Mouse (Mus musculus): Measurements from ENCODE around the gene Skap2. TPM values are rescaled to one million over a fixed set of nuclear protein-coding genes. Genes with fewer than 3 reads are reported as not detected.

Skap2 gene
- polyA plus RNA-seq, 1 experiment from 2014 or later, result 30.9 TPM

DNA sequence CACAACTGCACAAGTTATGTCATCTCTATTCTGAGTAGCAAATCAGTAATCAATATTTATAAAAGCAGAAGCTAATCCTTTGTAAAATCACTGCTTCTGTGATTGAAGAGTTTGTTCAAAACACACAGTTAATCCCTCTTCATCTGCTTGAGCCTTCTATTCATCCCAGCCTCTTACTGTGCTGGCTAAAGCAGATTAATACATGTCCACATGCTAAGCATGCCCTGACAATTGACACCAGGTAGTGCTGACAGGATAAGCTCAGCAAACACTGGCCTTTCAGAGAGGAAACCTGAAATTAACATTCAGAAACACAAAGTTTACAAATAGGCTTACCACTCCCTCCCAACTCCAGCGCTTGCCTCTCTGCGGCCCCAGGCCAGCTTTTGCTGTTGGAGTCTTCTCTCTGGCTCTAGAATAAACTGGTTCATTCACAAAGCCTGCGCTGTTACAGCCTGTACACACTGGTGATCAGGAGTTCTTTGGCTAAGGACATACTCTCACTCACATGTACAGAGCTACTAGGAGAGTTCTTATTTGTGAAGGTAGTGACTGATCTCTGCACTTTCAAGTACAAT lies 79.2 kb downstream of the Skap2 start:
- no peak overlapping the region for H3K27ac ChIP-seq (ENCODE audit: low read depth, low read length)
- H3K4me3 ChIP-seq (ENCODE audit: low read depth, low read length), result no peak overlapping the region
- no peak for DNase-seq (ENCODE audit: low spot score)
- H3K4me1 ChIP-seq (replicated peaks; ENCODE audit: control insufficient read depth, insufficient read depth, low read length), result no peaks in the 10 kb centered on the region
- WGBS, result 76% methylated on average over 3 of the region's 3 CpGs
- H3K9ac ChIP-seq (ENCODE audit: low read depth, low read length), result no peak overlapping the region
- no peak for ATAC-seq (ENCODE audit: low FRiP score)
- no peak overlapping the region for H3K4me2 ChIP-seq (replicated peaks; ENCODE audit: low read depth, low read length)
- H3K27me3 ChIP-seq (ENCODE audit: control insufficient read depth, insufficient read depth, low read length), result no peaks in the 10 kb centered on the region
- H3K36me3 ChIP-seq (ENCODE audit: control insufficient read depth, insufficient read depth, low read length), result no peaks in the 10 kb centered on the region
- no peaks in the 10 kb centered on the region for H3K9me3 ChIP-seq (ENCODE audit: control insufficient read depth, low read length)

DNA sequence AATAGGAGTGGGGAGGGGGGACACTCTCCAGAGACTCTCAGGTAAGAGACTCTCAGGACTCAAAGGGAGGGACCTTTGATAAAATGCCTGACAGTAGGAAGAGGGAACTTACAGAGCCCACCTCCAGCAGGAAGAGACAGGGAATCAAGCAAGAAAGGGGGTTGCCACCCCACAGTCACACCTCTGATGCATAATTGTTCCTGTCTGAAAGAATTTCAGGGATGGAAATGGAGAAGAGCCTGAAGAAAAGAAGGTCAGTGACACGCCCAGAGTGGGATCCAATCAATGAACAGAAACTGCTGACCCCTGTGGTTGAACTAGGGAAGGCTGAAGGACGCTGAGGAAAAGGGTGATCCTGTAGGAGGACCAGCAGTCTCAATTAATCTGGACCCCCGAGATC lies 85.2 kb downstream of the Skap2 start:
- H3K4me3 ChIP-seq (ENCODE audit: low read depth, low read length), result no peak overlapping the region
- no peak overlapping the region for H3K4me2 ChIP-seq (replicated peaks; ENCODE audit: low read depth, low read length)
- 56% methylated on average over 3 of the region's 3 CpGs for WGBS
- H3K36me3 ChIP-seq (ENCODE audit: control insufficient read depth, insufficient read depth, low read length), result no peaks in the 10 kb centered on the region
- H3K9ac ChIP-seq (ENCODE audit: low read depth, low read length), result no peak overlapping the region
- no peak overlapping the region for H3K27ac ChIP-seq (ENCODE audit: low read depth, low read length)
- H3K9me3 ChIP-seq (ENCODE audit: control insufficient read depth, low read length), result no peaks in the 10 kb centered on the region
- H3K4me1 ChIP-seq (replicated peaks; ENCODE audit: control insufficient read depth, insufficient read depth, low read length), result no peaks in the 10 kb centered on the region
- ATAC-seq (ENCODE audit: low FRiP score) (no peak), DNase-seq (ENCODE audit: low spot score) (no peak)
- no peaks in the 10 kb centered on the region for H3K27me3 ChIP-seq (ENCODE audit: control insufficient read depth, insufficient read depth, low read length)

DNA sequence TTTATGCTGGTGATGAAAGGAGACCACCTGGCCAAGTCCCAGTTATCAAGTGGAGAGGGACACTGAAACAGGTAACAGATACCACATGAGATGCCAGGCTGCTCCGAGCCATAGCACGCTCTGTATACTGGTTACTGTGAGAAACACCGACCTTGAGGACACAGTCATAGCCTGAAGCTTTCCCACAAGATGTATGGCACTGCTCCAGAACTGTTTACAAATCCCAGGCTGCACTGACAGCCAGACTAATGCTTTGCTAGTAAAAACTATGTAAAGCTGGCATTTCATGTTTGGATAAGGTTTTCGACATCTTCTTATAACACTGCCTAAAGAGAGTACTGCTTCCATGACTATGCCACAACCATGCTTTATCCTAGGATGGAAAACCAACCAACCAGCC lies 90.5 kb downstream of the Skap2 start:
- Histone ChIP-seq H3K9me3 (ENCODE audit: control insufficient read depth, low read length) (no peaks in the 10 kb centered on the region), H3K4me2 (replicated peaks; ENCODE audit: low read depth, low read length) (no peak overlapping the region), H3K4me3 (ENCODE audit: low read depth, low read length) (no peak overlapping the region), H3K27me3 (ENCODE audit: control insufficient read depth, insufficient read depth, low read length) (no peaks in the 10 kb centered on the region), H3K36me3 (ENCODE audit: control insufficient read depth, insufficient read depth, low read length) (no peaks in the 10 kb centered on the region), H3K4me1 (replicated peaks; ENCODE audit: control insufficient read depth, insufficient read depth, low read length) (no peaks in the 10 kb centered on the region), H3K9ac (ENCODE audit: low read depth, low read length) (no peak overlapping the region), H3K27ac (ENCODE audit: low read depth, low read length) (no peak overlapping the region)
- DNase-seq (ENCODE audit: low spot score), result no peak
- ATAC-seq (ENCODE audit: low FRiP score), result no peak
- 88% methylated on average over 4 of the region's 4 CpGs for WGBS

DNA sequence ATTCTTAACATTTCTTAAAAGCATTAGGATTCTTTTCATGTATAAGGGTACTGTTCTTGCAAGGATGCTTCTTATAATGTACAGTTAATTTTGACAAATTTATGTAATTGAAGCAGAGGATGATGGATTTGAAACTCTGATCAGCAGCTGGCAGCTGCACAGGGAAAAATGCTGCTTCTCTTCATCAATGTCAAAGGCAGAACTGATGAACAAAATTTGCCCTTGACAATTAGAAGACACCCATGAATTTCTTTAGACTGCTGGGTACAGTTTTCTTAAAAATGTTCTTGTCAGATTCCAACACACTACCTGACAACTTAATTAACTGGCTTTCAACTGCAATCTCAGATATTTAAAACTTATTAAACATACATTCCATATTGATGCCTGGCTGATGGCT lies 103.9 kb downstream of the Skap2 start:
- Histone ChIP-seq H3K9me3 (ENCODE audit: control insufficient read depth, low read length) (no peaks in the 10 kb centered on the region), H3K27me3 (ENCODE audit: control insufficient read depth, insufficient read depth, low read length) (no peaks in the 10 kb centered on the region), H3K4me2 (replicated peaks; ENCODE audit: low read depth, low read length) (no peak overlapping the region), H3K4me1 (replicated peaks; ENCODE audit: control insufficient read depth, insufficient read depth, low read length) (no peaks in the 10 kb centered on the region), H3K4me3 (ENCODE audit: low read depth, low read length) (no peak overlapping the region), H3K27ac (ENCODE audit: low read depth, low read length) (no peak overlapping the region), H3K36me3 (ENCODE audit: control insufficient read depth, insufficient read depth, low read length) (no peaks in the 10 kb centered on the region), H3K9ac (ENCODE audit: low read depth, low read length) (no peak overlapping the region)
- ATAC-seq (ENCODE audit: low FRiP score) (no peak), DNase-seq (ENCODE audit: low spot score) (no peak)

DNA sequence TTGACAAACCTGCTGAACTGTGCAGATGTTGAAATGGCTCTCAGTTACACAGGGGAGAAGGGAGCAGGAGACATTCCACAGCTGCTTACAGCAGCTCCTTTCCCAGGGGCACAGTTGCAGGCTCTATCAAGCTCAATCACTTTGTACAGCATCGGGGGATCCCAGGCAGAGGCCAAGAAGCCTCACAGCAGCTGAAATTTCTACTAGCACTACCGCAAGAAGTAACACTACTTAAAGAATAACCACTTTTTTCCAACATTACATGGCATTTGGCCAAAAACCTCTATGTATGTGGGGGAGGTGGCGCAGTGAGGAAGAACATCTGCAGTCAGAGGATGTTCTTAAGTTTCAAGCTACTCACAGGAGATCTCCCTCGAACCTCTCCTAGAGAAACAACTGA lies 106.7 kb downstream of the Skap2 start:
- Histone ChIP-seq H3K36me3 (ENCODE audit: control insufficient read depth, insufficient read depth, low read length) (no peaks in the 10 kb centered on the region), H3K9ac (ENCODE audit: low read depth, low read length) (no peak overlapping the region), H3K27ac (ENCODE audit: low read depth, low read length) (no peak overlapping the region), H3K4me3 (ENCODE audit: low read depth, low read length) (no peak overlapping the region), H3K4me2 (replicated peaks; ENCODE audit: low read depth, low read length) (no peak overlapping the region), H3K9me3 (ENCODE audit: control insufficient read depth, low read length) (no peaks in the 10 kb centered on the region), H3K4me1 (replicated peaks; ENCODE audit: control insufficient read depth, insufficient read depth, low read length) (no peaks in the 10 kb centered on the region), H3K27me3 (ENCODE audit: control insufficient read depth, insufficient read depth, low read length) (no peaks in the 10 kb centered on the region)
- DNase-seq (ENCODE audit: low spot score) (peak; percentile 10), ATAC-seq (ENCODE audit: low FRiP score) (no peak)
- 70% methylated on average over 4 of the region's 4 CpGs for WGBS

DNA sequence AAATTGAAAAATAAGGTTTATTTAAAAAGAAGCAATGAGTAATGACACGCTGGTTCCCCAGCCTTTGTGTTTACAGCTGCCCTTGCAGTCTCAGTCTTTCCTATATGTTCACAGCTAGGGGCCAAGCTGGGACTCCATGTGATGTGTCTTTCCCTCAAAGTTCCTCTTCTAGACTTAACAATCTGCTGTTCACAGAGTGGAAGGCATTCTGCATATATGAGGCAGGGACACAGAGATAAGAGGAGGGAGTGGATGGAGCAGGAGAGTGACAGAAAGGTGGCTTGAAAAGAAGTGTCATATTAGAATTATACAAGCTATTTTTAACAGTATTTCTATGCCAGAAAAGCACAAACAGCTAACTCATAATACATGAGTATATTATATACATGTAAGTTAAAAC lies 110.8 kb downstream of the Skap2 start:
- Histone ChIP-seq H3K27ac (ENCODE audit: low read depth, low read length) (no peak overlapping the region), H3K9me3 (ENCODE audit: control insufficient read depth, low read length) (no peaks in the 10 kb centered on the region), H3K27me3 (ENCODE audit: control insufficient read depth, insufficient read depth, low read length) (no peaks in the 10 kb centered on the region), H3K36me3 (ENCODE audit: control insufficient read depth, insufficient read depth, low read length) (no peaks in the 10 kb centered on the region), H3K4me1 (replicated peaks; ENCODE audit: control insufficient read depth, insufficient read depth, low read length) (no peaks in the 10 kb centered on the region), H3K4me2 (replicated peaks; ENCODE audit: low read depth, low read length) (no peak overlapping the region), H3K9ac (ENCODE audit: low read depth, low read length) (no peak overlapping the region), H3K4me3 (ENCODE audit: low read depth, low read length) (no peak overlapping the region)
- DNase-seq (ENCODE audit: low spot score) (no peak), ATAC-seq (ENCODE audit: low FRiP score) (no peak)
- WGBS, result 75% methylated on average over 1 of the region's 1 CpGs

DNA sequence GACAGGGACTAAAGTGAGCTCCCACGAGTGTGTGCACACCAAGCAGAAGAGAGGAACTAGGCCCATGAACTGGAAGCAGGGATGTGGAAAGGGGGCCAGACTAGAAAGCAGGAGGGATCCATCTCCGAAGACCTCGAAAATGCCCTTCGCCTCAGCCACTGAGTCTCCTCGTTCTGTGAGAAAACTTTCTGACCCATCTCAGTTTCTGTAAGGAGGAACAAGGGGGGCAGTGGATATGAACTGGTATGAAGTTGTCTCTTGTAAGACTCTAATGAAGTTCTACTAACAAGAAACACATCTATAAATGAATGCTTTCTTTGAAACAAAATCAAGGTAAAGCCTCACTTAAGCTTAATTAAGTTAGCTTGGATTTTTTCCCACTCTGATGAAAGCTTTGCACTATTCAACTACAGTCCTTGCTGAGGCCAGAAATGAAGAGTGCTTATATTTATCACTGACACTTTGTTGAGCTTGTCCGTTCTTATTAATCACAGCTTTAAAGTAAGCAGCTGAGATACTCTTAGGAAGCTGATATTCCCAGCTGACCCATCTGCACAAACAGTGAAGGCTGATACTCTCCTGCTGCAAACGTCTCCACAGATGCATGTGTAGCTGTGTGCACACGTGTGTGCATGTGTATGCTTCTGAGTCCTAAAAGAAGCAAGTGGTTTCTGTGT lies 113.9 kb downstream of the Skap2 start:
- Histone ChIP-seq H3K27me3 (ENCODE audit: control insufficient read depth, insufficient read depth, low read length) (no peaks in the 10 kb centered on the region), H3K9me3 (ENCODE audit: control insufficient read depth, low read length) (no peaks in the 10 kb centered on the region)

DNA sequence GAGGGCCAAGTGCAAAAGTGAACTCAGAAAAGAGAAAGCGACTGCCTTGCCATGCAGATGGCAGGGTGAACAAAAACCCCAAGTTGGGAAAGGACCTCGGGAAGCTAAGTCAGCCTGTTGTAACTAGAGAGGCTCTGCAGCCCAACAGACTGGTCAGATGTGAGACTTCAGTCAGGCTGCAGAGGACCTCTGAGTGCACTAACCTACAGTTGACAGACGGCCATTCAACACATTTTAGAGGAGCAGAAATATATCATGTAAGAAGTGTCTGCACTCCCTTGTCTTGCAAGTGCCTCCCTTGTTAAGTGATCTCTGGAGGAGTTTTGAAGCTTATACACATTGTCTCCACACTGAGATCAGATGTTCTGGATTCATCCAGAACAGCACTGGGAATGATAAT lies 116.6 kb downstream of the Skap2 start:
- WGBS, result 85% methylated on average over 3 of the region's 3 CpGs
- no peaks in the 10 kb centered on the region for H3K36me3 ChIP-seq (ENCODE audit: control insufficient read depth, insufficient read depth, low read length)
- ATAC-seq (ENCODE audit: low FRiP score), result no peak
- no peaks in the 10 kb centered on the region for H3K9me3 ChIP-seq (ENCODE audit: control insufficient read depth, low read length)
- no peaks in the 10 kb centered on the region for H3K27me3 ChIP-seq (ENCODE audit: control insufficient read depth, insufficient read depth, low read length)
- H3K4me2 ChIP-seq (replicated peaks; ENCODE audit: low read depth, low read length), result no peak overlapping the region
- no peak for DNase-seq (ENCODE audit: low spot score)
- no peaks in the 10 kb centered on the region for H3K4me1 ChIP-seq (replicated peaks; ENCODE audit: control insufficient read depth, insufficient read depth, low read length)
- no peak overlapping the region for H3K9ac ChIP-seq (ENCODE audit: low read depth, low read length)
- H3K27ac ChIP-seq (ENCODE audit: low read depth, low read length), result no peak overlapping the region
- no peak overlapping the region for H3K4me3 ChIP-seq (ENCODE audit: low read depth, low read length)

More for the DNA sequence above, 113.9 kb downstream of the Skap2 start:
- H3K9ac ChIP-seq (ENCODE audit: low read depth, low read length), result no peak overlapping the region
- 82% methylated on average over 8 of the region's 8 CpGs for WGBS
- H3K4me1 ChIP-seq (replicated peaks; ENCODE audit: control insufficient read depth, insufficient read depth, low read length), result no peaks in the 10 kb centered on the region
- no peak overlapping the region for H3K4me3 ChIP-seq (ENCODE audit: low read depth, low read length)
- ATAC-seq (ENCODE audit: low FRiP score), result no peak
- DNase-seq (ENCODE audit: low spot score), result no peak
- no peak overlapping the region for H3K4me2 ChIP-seq (replicated peaks; ENCODE audit: low read depth, low read length)
- H3K36me3 ChIP-seq (ENCODE audit: control insufficient read depth, insufficient read depth, low read length), result no peaks in the 10 kb centered on the region
- H3K27ac ChIP-seq (ENCODE audit: low read depth, low read length), result no peak overlapping the region

DNA sequence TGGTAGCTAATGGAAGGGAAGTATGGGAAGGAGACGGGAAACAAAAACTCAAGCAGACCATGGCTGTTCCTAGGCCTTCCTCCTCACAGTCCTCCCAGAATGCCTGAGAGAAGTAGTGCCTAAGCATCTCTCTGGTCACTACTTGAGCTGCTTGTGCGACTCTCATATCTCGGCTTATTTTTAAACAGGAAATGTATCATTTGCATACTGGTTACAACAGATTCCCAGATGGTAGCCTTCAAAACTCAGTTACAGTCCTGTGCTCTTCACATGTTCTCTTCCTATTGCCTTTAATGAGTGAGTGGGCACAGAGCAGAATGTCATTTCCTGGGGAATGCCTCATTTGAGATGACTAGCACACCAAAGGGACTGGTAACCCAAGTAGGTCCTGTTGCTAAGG lies 117.6 kb downstream of the Skap2 start:
- Histone ChIP-seq H3K27ac (ENCODE audit: low read depth, low read length) (no peak overlapping the region), H3K9me3 (ENCODE audit: control insufficient read depth, low read length) (no peaks in the 10 kb centered on the region), H3K27me3 (ENCODE audit: control insufficient read depth, insufficient read depth, low read length) (no peaks in the 10 kb centered on the region), H3K4me2 (replicated peaks; ENCODE audit: low read depth, low read length) (no peak overlapping the region), H3K36me3 (ENCODE audit: control insufficient read depth, insufficient read depth, low read length) (no peaks in the 10 kb centered on the region), H3K9ac (ENCODE audit: low read depth, low read length) (no peak overlapping the region), H3K4me1 (replicated peaks; ENCODE audit: control insufficient read depth, insufficient read depth, low read length) (no peaks in the 10 kb centered on the region), H3K4me3 (ENCODE audit: low read depth, low read length) (no peak overlapping the region)
- ATAC-seq (ENCODE audit: low FRiP score) (no peak), DNase-seq (ENCODE audit: low spot score) (no peak)
- 88% methylated on average over 3 of the region's 3 CpGs for WGBS
